Mouse (Mus musculus) 3134 (cell line): ENCODE measurements around the gene Mrpl18.
"Not testable (repeated sequence)": the region's sequence is repeated elsewhere in the genome, so short reads cannot be mapped to it uniquely, and the experiment has no call there.

ENCODE experiments used
- DNase-seq: peaks from one replicate; pipeline ENCODE4 v3.0.0-alpha.2; 2011; ENCODE audit warnings: low spot score; ENCODE audit not compliant: insufficient read length; ENCODE audit errors: extremely low read depth

Gene Mrpl18

GRCm38 (mm10) chr17:12910391-12910790, 5.8 kb downstream of the Mrpl18 start:
- no peak for DNase-seq

GRCm38 (mm10) chr17:12909361-12910280, 6.5 kb downstream of the Mrpl18 start, which contains the start of gene Pnldc1:
TSS of gene Pnldc1 (minus strand) at chr17:12910230.
- DNase-seq = peak; percentile 27

- DNase-seq = no peak
These were observed 9.7 kb downstream of the Mrpl18 start for GRCm38 (mm10) chr17:12906436-12906835.

- DNase-seq = no peak
These were observed 10.3 kb downstream of the Mrpl18 start for GRCm38 (mm10) chr17:12905810-12906209.

GRCm38 (mm10) chr17:12904349-12904748, 11.8 kb downstream of the Mrpl18 start:
- no peak for DNase-seq

- no peak for DNase-seq
These were observed 12.5 kb downstream of the Mrpl18 start for GRCm38 (mm10) chr17:12903372-12904333.

- DNase-seq = no peak
These were observed 13.9 kb downstream of the Mrpl18 start for GRCm38 (mm10) chr17:12902291-12902690.

GRCm38 (mm10) chr17:12898607-12899006, 17.5 kb downstream of the Mrpl18 start:
- not testable (repeated sequence) for DNase-seq

- DNase-seq = no peak
These were observed 18.5 kb downstream of the Mrpl18 start for GRCm38 (mm10) chr17:12897674-12898073.

- DNase-seq = no peak
These were observed 24.1 kb downstream of the Mrpl18 start for GRCm38 (mm10) chr17:12892033-12892432.

- DNase-seq = no peak
These were observed 25.1 kb downstream of the Mrpl18 start for GRCm38 (mm10) chr17:12891054-12891453.

- no peak for DNase-seq
These were observed 28.9 kb downstream of the Mrpl18 start for GRCm38 (mm10) chr17:12887021-12887775.

- DNase-seq = no peak
These were observed 29.5 kb downstream of the Mrpl18 start for GRCm38 (mm10) chr17:12886620-12887019.

- DNase-seq = no peak
These were observed 34.9 kb downstream of the Mrpl18 start for GRCm38 (mm10) chr17:12881216-12881615.

- peak; percentile 36 for DNase-seq
These were observed 36.0 kb downstream of the Mrpl18 start for GRCm38 (mm10) chr17:12880178-12880577.

GRCm38 (mm10) chr17:12875734-12876133, 40.4 kb downstream of the Mrpl18 start, which contains the start of gene Mrgprh:
TSS of gene Mrgprh (plus strand) at chr17:12876034.
- no peak for DNase-seq

- no peak for DNase-seq
These were observed 43.7 kb downstream of the Mrpl18 start for GRCm38 (mm10) chr17:12872275-12873028.

- DNase-seq = no peak
These were observed 47.5 kb downstream of the Mrpl18 start for GRCm38 (mm10) chr17:12868640-12869039.

GRCm38 (mm10) chr17:12868043-12868442, 48.1 kb downstream of the Mrpl18 start, which contains the start of gene Mas1:
TSS of gene Mas1 (minus strand) at chr17:12868143.
- no peak for DNase-seq
